Mouse (Mus musculus): Measurements from ENCODE around the gene Cdh26.

DNA sequence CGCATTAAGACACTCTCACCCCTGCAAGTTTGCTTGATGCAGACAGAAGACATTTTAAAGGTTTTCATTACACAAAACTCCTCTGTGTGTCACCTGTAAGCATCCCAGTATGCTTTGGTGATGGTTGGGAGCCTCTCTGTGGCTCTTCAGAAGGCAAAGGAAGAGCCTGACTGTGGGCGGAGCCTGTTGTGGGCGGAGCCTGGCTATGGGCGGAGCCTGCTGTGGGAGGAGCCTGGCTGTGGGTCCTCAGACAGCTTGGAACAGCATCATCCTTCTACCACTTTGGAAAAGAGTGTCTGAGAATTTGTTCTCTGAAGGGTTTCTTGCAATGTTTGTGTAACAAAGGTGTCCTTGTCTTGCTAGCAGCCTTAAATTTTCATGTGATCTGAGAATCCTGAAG, 82.7 kb downstream of the Cdh26 start:
- TF ChIP-seq CTCF (IDR thresholded peaks at IDR 0.05; ENCODE audit: borderline replicate concordance, insufficient read depth, low read length) (no peak), POLR2A (IDR thresholded peaks at IDR 0.05; ENCODE audit: low read depth, low read length) (no peak)

Data from embryonic fibroblast, embryonic 13.5 days (primary cell).